Mouse (Mus musculus) fibroblast of lung, adult 2 months (primary cell): Measurements from ENCODE around the gene Man1a2.

ENCODE experiments used
- DNase-seq: peaks from one replicate; pipeline ENCODE4 v3.0.0-alpha.2; 2011; ENCODE audit warnings: low read depth

Man1a2 gene

GRCm38 (mm10) chr3:100685087-100685762 lies at the start of gene Man1a2:
Man1a2 (minus strand) TSS chr3:100685503.
- no peak for DNase-seq

GRCm38 (mm10) chr3:100734482-100735154 lies 49.3 kb upstream of the Man1a2 start:
- no peak for DNase-seq

GRCm38 (mm10) chr3:100731896-100732295 lies 46.6 kb upstream of the Man1a2 start:
- no peak for DNase-seq

GRCm38 (mm10) chr3:100731347-100731746 lies 46.0 kb upstream of the Man1a2 start:
- DNase-seq = no peak

GRCm38 (mm10) chr3:100728008-100728712 lies 42.9 kb upstream of the Man1a2 start:
- no peak for DNase-seq

- no peak for DNase-seq
These were observed 40.8 kb upstream of the Man1a2 start for GRCm38 (mm10) chr3:100725960-100726674.

GRCm38 (mm10) chr3:100720786-100721300 lies 35.5 kb upstream of the Man1a2 start:
- no peak for DNase-seq

GRCm38 (mm10) chr3:100716241-100716640 lies 30.9 kb upstream of the Man1a2 start:
- DNase-seq = no peak

GRCm38 (mm10) chr3:100715367-100715766 lies 30.1 kb upstream of the Man1a2 start:
- DNase-seq = no peak

GRCm38 (mm10) chr3:100713142-100714005 lies 28.1 kb upstream of the Man1a2 start:
- DNase-seq = no peak

GRCm38 (mm10) chr3:100712140-100712539 lies 26.8 kb upstream of the Man1a2 start:
- DNase-seq = no peak

GRCm38 (mm10) chr3:100711486-100711885 lies 26.2 kb upstream of the Man1a2 start:
- DNase-seq = no peak

GRCm38 (mm10) chr3:100707117-100707516 lies 21.8 kb upstream of the Man1a2 start:
- DNase-seq = no peak

- no peak for DNase-seq
These were observed 19.9 kb upstream of the Man1a2 start for GRCm38 (mm10) chr3:100705128-100705667.

GRCm38 (mm10) chr3:100703847-100704644 lies 18.7 kb upstream of the Man1a2 start:
- no peak for DNase-seq

- no peak for DNase-seq
These were observed 17.9 kb upstream of the Man1a2 start for GRCm38 (mm10) chr3:100702875-100703846.

- no peak for DNase-seq
These were observed 3.4 kb upstream of the Man1a2 start for GRCm38 (mm10) chr3:100688747-100689146.

- DNase-seq = no peak
These were observed 1.5 kb upstream of the Man1a2 start for GRCm38 (mm10) chr3:100686756-100687155.
